Mouse (Mus musculus) liver, embryonic 12.5 days (tissue): Measurements from ENCODE around the gene Zc3h14. TPM values are rescaled to one million over a fixed set of nuclear protein-coding genes. Genes with fewer than 3 reads are reported as not detected.

Source experiments
- ATAC-seq: fragments of 200-750 bp; cut with Nextera tagmentation; 2 replicates; pipeline ENCODE4 v1.8.0; 2017; ENCODE audit warnings: moderate number of reproducible peaks, mild to moderate bottlenecking, moderate library complexity
- H3K27ac ChIP-seq: fragments of 300-500 bp; sonication (generic); 2 replicates; pipeline ENCODE4 v1.5.1; 2016; ENCODE audit warnings: mild to moderate bottlenecking
- H3K27me3 ChIP-seq: fragments of 300-500 bp; sonication (generic); replicated peaks from 2 replicates; pipeline ENCODE4 v1.6.1; 2016; ENCODE audit warnings: mild to moderate bottlenecking, moderate library complexity
- H3K36me3 ChIP-seq: fragments of 300-500 bp; sonication (generic); 2 replicates; pipeline ENCODE4 v1.6.1; 2016; ENCODE audit warnings: mild to moderate bottlenecking, moderate library complexity
- H3K4me1 ChIP-seq: fragments of 300-500 bp; sonication (generic); 2 replicates; pipeline ENCODE4 v1.6.1; 2016
- H3K4me2 ChIP-seq: fragments of 300-500 bp; sonication (generic); 2 replicates; pipeline ENCODE4 v1.6.1; 2016; ENCODE audit warnings: mild to moderate bottlenecking, moderate library complexity
- H3K4me3 ChIP-seq: fragments of 300-500 bp; sonication (generic); 2 replicates; pipeline ENCODE4 v1.5.1; 2016; ENCODE audit warnings: mild to moderate bottlenecking, moderate library complexity
- H3K9ac ChIP-seq: fragments of 300-500 bp; sonication (generic); 2 replicates; pipeline ENCODE4 v1.6.1; 2016; ENCODE audit warnings: mild to moderate bottlenecking, moderate library complexity
- H3K9me3 ChIP-seq: fragments of 300-500 bp; sonication (generic); replicated peaks from 2 replicates; pipeline ENCODE4 v1.6.1; 2016; ENCODE audit warnings: mild to moderate bottlenecking, moderate library complexity
- WGBS: fragments of 180-500 bp; shearing (Covaris S2); methylation state at CpG from one replicate; pipeline ENCODE4 v1.1.7; 2016; ENCODE audit not compliant: insufficient replicate concordance; 5-methylcytosine and 5-hydroxymethylcytosine counted together
- polyA plus RNA-seq: library from polyadenylated mRNA; unstranded; fragments of >200 nt; fragmentation: Nextera tagmentation; extraction: Ambion mirVana; gene quantifications from 2 replicates; pipeline ENCODE4 v1.2.1, GENCODE M21; 2016

Gene Zc3h14
- polyA plus RNA-seq, 1 experiment from 2014 or later, result 67.9 TPM

GRCm38 (mm10) chr12:98804078-98804748 is 57.4 kb downstream of the Zc3h14 start:
- Histone ChIP-seq H3K9me3 (no peaks in the 10 kb centered on the region), H3K27ac (no peak overlapping the region), H3K4me1 (no peaks in the 10 kb centered on the region), H3K4me3 (no peak overlapping the region), H3K27me3 (no peaks in the 10 kb centered on the region), H3K4me2 (no peak overlapping the region), H3K36me3 (no peaks in the 10 kb centered on the region), H3K9ac (no peak overlapping the region)
- WGBS, result 81% methylated on average over 3 of the region's 3 CpGs
- ATAC-seq, result no peak

DNA sequence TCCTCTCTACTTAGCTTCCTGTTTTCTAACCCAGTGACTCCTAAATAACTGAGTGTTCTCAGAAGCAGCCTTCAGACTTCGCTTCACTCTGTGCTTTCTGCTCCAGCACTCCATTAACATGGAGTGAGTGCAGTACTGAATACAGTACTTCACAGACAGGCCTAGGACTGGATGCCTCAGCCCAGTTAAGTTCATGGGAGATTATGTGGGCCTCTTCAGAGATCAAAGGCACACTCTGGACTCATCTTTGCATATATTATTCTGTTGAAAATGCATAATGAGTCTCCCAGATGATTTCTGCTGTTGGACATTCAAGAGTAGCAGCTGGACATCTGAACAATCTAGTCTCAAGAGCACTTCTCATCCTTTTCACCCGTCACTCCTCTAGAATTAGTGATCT is 74.0 kb downstream of the Zc3h14 start:
- Histone ChIP-seq H3K9ac (no peak overlapping the region), H3K36me3 (no peaks in the 10 kb centered on the region), H3K4me1 (no peaks in the 10 kb centered on the region), H3K9me3 (no peaks in the 10 kb centered on the region), H3K4me2 (no peak overlapping the region), H3K27ac (no peak overlapping the region), H3K4me3 (no peak overlapping the region), H3K27me3 (no peaks in the 10 kb centered on the region)
- ATAC-seq, result no peak
- WGBS, result 67% methylated on average over 2 of the region's 2 CpGs

- H3K36me3 ChIP-seq, result no peaks in the 10 kb centered on the region
- H3K27me3 ChIP-seq, result no peaks in the 10 kb centered on the region
- H3K27ac ChIP-seq, result no peak overlapping the region
- no peak overlapping the region for H3K4me2 ChIP-seq
- no peak for ATAC-seq
- WGBS, result 68% methylated on average over 7 of the region's 7 CpGs
- no peaks in the 10 kb centered on the region for H3K4me1 ChIP-seq
- no peaks in the 10 kb centered on the region for H3K9me3 ChIP-seq
- H3K4me3 ChIP-seq, result no peak overlapping the region
- H3K9ac ChIP-seq, result no peak overlapping the region
Measured at GRCm38 (mm10) chr12:98831122-98831521, 84.4 kb downstream of the Zc3h14 start.

DNA sequence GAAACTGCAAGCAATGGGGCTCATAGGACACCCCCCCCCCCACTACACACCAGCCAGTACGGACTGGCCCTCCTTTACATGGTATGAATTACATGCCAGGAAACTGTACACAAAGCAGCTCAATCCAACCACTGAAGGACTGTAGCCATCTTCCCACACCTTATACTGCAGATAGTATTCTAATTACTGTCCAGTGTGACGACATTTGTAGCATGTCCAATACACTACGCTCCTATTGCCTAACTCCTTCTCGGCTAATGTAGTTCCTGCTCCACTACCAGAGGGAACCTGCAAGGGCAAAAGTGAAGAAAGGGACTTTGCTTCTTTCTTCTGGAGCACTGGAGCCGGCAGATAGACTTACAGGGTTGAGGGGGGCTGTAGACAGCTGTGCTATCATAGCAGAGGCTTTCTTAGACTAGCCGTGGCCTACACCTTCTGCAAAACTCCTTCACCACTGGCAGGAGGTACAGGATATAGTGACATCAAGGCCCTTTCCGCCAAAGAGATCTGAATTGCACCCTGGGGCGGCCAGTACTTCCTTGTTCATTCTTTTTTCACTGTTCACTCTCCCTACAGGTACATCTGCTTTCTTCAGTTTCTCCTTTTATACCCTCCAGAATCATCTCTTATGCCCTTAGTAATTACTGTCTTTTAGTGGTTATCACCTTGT is 86.3 kb downstream of the Zc3h14 start:
- no peak overlapping the region for H3K4me2 ChIP-seq
- H3K27me3 ChIP-seq, result no peaks in the 10 kb centered on the region
- no peak overlapping the region for H3K4me3 ChIP-seq
- no peak for ATAC-seq
- H3K9ac ChIP-seq, result no peak overlapping the region
- 68% methylated on average over 8 of the region's 8 CpGs for WGBS
- H3K4me1 ChIP-seq, result no peaks in the 10 kb centered on the region
- H3K9me3 ChIP-seq, result no peaks in the 10 kb centered on the region
- no peaks in the 10 kb centered on the region for H3K36me3 ChIP-seq
- H3K27ac ChIP-seq, result no peak overlapping the region

DNA sequence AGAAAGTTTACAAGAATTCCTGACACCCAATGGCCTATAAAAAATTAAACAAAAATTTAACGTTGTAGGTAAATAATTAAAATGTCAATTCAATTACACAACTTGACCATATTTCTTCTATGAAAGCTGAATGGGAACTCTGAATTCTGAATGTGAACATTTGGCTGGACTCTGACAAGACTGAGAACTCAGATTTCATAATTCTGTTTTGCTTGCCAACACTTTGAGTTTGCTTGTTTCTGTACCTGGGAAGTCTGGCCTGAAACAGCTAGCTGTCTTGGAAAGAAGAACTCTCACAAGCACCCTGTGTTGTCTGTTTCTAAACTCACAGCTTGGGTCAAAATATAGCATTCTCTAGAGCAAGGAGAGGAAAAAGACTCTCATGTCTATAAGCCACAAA is 87.1 kb downstream of the Zc3h14 start:
- H3K27ac ChIP-seq, result no peak overlapping the region
- H3K9me3 ChIP-seq, result no peaks in the 10 kb centered on the region
- no peaks in the 10 kb centered on the region for H3K36me3 ChIP-seq
- 71% methylated on average over 1 of the region's 1 CpGs for WGBS
- no peak overlapping the region for H3K4me3 ChIP-seq
- ATAC-seq, result no peak
- no peak overlapping the region for H3K9ac ChIP-seq
- H3K4me2 ChIP-seq, result no peak overlapping the region
- H3K27me3 ChIP-seq, result no peaks in the 10 kb centered on the region
- H3K4me1 ChIP-seq, result no peaks in the 10 kb centered on the region

- no peak overlapping the region for H3K9ac ChIP-seq
- H3K9me3 ChIP-seq, result no peaks in the 10 kb centered on the region
- H3K4me3 ChIP-seq, result no peak overlapping the region
- H3K4me1 ChIP-seq, result no peaks in the 10 kb centered on the region
- ATAC-seq, result no peak
- no peaks in the 10 kb centered on the region for H3K27me3 ChIP-seq
- H3K36me3 ChIP-seq, result no peaks in the 10 kb centered on the region
- WGBS, result 70% methylated on average over 2 of the region's 2 CpGs
- no peak overlapping the region for H3K27ac ChIP-seq
- H3K4me2 ChIP-seq, result no peak overlapping the region
Measured at GRCm38 (mm10) chr12:98834879-98835278, 88.1 kb downstream of the Zc3h14 start.

DNA sequence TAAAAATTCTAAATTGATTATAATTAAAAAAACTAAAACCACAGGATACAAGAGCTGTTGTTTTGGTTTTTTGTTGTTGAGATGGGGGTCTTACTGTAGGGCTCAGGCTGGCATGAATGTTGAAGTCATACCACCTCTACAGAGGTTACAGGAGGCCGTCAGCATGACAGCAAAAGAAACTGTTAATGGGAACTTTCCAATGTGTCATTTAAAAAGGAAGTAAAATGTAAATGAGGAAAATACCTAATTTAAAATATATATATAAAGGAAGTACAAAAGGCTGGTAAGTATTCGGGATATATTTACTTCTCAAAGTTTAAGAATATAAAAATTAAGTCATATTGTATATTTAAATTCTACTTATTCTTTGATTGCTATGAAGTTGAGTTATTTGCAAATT is 88.7 kb downstream of the Zc3h14 start:
- Histone ChIP-seq H3K27me3 (no peaks in the 10 kb centered on the region), H3K27ac (no peak overlapping the region), H3K4me3 (no peak overlapping the region), H3K4me2 (no peak overlapping the region), H3K9me3 (no peaks in the 10 kb centered on the region), H3K9ac (no peak overlapping the region), H3K4me1 (no peaks in the 10 kb centered on the region), H3K36me3 (no peaks in the 10 kb centered on the region)
- no peak for ATAC-seq
- 60% methylated on average over 2 of the region's 2 CpGs for WGBS

Other genes starting within 250 kb of the Zc3h14 start
- not detected in 2 replicates for gene Kcnk10, start 168.7 kb upstream of the Zc3h14 start, polyA plus RNA-seq
- gene Spata7, start 118.8 kb upstream of the Zc3h14 start, polyA plus RNA-seq, result 4.2 and 4.3 TPM in 2 replicates
- gene Ptpn21, start 9.6 kb upstream of the Zc3h14 start, polyA plus RNA-seq, result 2.4 and 2.8 TPM in 2 replicates
- 1.0 and 1.1 TPM in 2 replicates for gene Eml5, start 154.5 kb downstream of the Zc3h14 start, polyA plus RNA-seq
- gene Ttc8, start 173.6 kb downstream of the Zc3h14 start, polyA plus RNA-seq, result 4.6 TPM in 2 replicates